Mouse (Mus musculus): ENCODE results near the gene Tead2. TPM values are rescaled to one million over a fixed set of nuclear protein-coding genes. Genes with fewer than 3 reads are reported as not detected.

The Tead2 gene
- polyA plus RNA-seq, 1 experiment from 2014 or later, result 337 TPM

DNA sequence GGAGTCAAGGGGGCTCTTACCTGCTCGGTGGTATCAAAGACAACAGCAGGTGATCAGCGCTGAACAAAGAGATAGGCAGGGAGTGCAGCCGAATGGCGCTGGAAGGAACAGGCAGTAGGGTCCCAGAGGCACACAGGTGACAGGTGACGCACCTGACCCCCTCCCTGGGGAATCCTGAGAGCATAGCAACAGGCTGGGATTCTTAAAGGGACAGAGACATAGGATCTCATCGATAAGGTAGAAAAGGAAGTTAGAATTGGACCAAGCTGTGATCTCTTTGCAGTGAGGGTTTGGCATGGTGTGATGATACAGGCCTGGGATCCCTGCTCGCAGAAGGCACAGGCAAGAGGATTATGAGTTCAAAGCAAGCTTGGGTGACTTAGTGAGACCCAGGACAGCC is 36.1 kb upstream of the Tead2 start, which contains the start of gene Gfy:
TSS of gene Gfy (minus strand) at position 101 of the 400 bp plus-strand sequence.
- Histone ChIP-seq H3K36me3 (replicated peaks) (no peaks in the 10 kb centered on the region), H3K4me3 (no peak within 1 kb of the TSS), H3K27me3 (ENCODE audit: poor library complexity, severe bottlenecking) (peaks cover 100% of the 10 kb centered on the region), H3K9me3 (no peaks in the 10 kb centered on the region), H3K27ac (no peak within 1 kb of the TSS), H3K4me1 (peaks cover 54% of the 10 kb centered on the region)
- 30% methylated on average over 7 of the region's 7 CpGs for WGBS
- DNase-seq (ENCODE audit: extremely low spot score, low spot score), result no peak

DNA sequence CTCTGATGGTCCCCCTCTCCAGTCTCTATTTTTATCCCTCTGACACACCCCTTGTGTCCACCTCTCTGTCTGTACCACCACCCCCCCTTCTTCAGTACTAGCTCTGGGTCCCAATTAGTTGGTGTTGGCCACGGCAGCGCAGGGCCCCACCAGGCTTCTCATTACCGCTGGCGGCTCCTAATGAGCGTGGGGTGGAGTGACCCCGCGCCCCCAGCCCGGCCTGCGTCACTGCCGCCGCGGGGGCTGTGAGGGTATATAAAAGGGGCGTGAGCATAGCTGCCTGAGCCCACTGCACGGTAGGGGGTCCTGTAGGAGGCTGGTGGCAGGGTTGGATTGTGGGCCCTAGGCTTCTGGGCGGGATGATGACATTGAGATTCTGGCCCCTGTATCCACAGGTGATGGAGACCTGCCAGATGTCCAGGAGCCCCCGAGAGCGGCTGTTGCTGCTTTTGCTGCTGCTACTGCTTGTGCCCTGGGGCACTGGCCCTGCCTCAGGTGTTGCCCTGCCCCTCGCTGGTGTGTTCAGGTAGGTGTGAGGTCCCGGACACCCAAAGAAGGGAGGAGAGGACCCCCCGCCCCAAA is 34.6 kb upstream of the Tead2 start, which contains the start of gene Pth2:
TSS of gene Pth2 (plus strand) at position 100 of the 582 bp plus-strand sequence.
- peaks cover 46% of the 10 kb centered on the region for H3K4me1 ChIP-seq
- WGBS, result 19% methylated on average over 20 of the region's 20 CpGs
- no peaks in the 10 kb centered on the region for H3K9me3 ChIP-seq
- H3K4me3 ChIP-seq, result peak within 1 kb of the TSS; percentile 45
- no peaks in the 10 kb centered on the region for H3K36me3 ChIP-seq (replicated peaks)
- peaks cover 100% of the 10 kb centered on the region for H3K27me3 ChIP-seq (ENCODE audit: poor library complexity, severe bottlenecking)
- no peak within 1 kb of the TSS for H3K27ac ChIP-seq
- no peak for DNase-seq (ENCODE audit: extremely low spot score, low spot score)

DNA sequence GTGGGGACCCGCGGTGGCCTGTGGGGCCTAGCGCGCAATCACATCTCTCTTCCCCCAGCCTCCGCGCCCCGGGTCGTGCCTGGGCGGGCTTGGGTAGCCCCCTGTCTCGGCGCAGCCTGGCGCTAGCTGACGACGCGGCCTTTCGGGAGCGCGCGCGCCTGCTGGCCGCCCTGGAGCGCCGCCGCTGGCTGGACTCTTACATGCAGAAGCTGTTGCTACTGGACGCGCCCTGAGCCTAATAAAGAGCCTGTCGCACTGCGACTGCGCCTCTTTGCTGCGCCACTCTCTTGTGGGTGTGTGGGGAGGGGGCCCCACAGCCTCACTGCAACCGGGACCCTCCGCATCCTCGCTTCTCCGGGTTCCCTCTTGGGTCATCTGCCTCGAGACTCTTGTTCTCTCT is 34.0 kb upstream of the Tead2 start:
- no peak overlapping the region for H3K27ac ChIP-seq
- H3K27me3 ChIP-seq (ENCODE audit: poor library complexity, severe bottlenecking), result peaks cover 100% of the 10 kb centered on the region
- H3K36me3 ChIP-seq (replicated peaks), result no peaks in the 10 kb centered on the region
- no peaks in the 10 kb centered on the region for H3K9me3 ChIP-seq
- H3K4me3 ChIP-seq, result peak overlapping the region; percentile 45
- no peak for DNase-seq (ENCODE audit: extremely low spot score, low spot score)
- WGBS, result 3% methylated on average over 35 of the region's 35 CpGs
- peaks cover 46% of the 10 kb centered on the region for H3K4me1 ChIP-seq

GRCm38 (mm10) chr7:45182199-45182601 is 33.4 kb upstream of the Tead2 start:
- WGBS, result 0% methylated on average over 34 of the region's 34 CpGs
- H3K9me3 ChIP-seq, result no peaks in the 10 kb centered on the region
- peak overlapping the region; percentile 45 for H3K4me3 ChIP-seq
- no peaks in the 10 kb centered on the region for H3K36me3 ChIP-seq (replicated peaks)
- peaks cover 100% of the 10 kb centered on the region for H3K27me3 ChIP-seq (ENCODE audit: poor library complexity, severe bottlenecking)
- DNase-seq (ENCODE audit: extremely low spot score, low spot score), result peak; percentile 84
- H3K27ac ChIP-seq, result no peak overlapping the region
- H3K4me1 ChIP-seq, result peaks cover 42% of the 10 kb centered on the region

GRCm38 (mm10) chr7:45182606-45183005 is 32.9 kb upstream of the Tead2 start:
- no peak overlapping the region for H3K27ac ChIP-seq
- DNase-seq (ENCODE audit: extremely low spot score, low spot score), result no peak
- H3K27me3 ChIP-seq (ENCODE audit: poor library complexity, severe bottlenecking), result peaks cover 100% of the 10 kb centered on the region
- H3K9me3 ChIP-seq, result no peaks in the 10 kb centered on the region
- peak overlapping the region; percentile 45 for H3K4me3 ChIP-seq
- no peaks in the 10 kb centered on the region for H3K36me3 ChIP-seq (replicated peaks)
- peaks cover 42% of the 10 kb centered on the region for H3K4me1 ChIP-seq
- WGBS, result 17% methylated on average over 11 of the region's 11 CpGs

DNA sequence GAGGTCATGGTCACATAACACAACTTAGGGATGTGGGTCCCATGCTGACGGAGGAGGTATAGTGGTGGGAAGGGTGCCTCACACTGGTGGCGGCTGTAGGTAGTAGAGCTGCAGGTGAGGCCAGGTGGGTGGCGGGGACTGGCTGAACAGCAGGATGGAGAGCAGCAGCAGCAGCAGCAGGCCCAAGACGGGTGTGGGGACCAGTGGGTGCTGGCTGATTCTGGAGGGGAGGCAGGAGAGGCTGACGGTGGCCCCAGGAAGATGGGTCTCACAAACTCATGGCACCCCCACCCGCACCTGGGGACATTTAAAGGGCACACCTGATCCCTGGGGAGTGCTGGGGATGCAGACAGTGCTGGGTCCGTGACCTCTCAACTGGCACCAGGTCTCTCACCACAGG is 31.9 kb upstream of the Tead2 start:
- Histone ChIP-seq H3K9me3 (no peaks in the 10 kb centered on the region), H3K4me1 (peaks cover 42% of the 10 kb centered on the region)
- 67% methylated on average over 7 of the region's 7 CpGs for WGBS

GRCm38 (mm10) chr7:45185921-45186320 is 29.6 kb upstream of the Tead2 start:
- H3K9me3 ChIP-seq, result no peaks in the 10 kb centered on the region
- 67% methylated on average over 7 of the region's 7 CpGs for WGBS
- no peak for DNase-seq (ENCODE audit: extremely low spot score, low spot score)
- peaks cover 100% of the 10 kb centered on the region for H3K27me3 ChIP-seq (ENCODE audit: poor library complexity, severe bottlenecking)
- H3K4me3 ChIP-seq, result no peak overlapping the region
- H3K27ac ChIP-seq, result no peak overlapping the region
- H3K36me3 ChIP-seq (replicated peaks), result no peaks in the 10 kb centered on the region
- H3K4me1 ChIP-seq, result peaks cover 36% of the 10 kb centered on the region

More for the DNA sequence above, 31.9 kb upstream of the Tead2 start:
- Histone ChIP-seq H3K27me3 (ENCODE audit: poor library complexity, severe bottlenecking) (peaks cover 100% of the 10 kb centered on the region), H3K4me3 (no peak overlapping the region), H3K27ac (no peak overlapping the region), H3K36me3 (replicated peaks) (no peaks in the 10 kb centered on the region)
- no peak for DNase-seq (ENCODE audit: extremely low spot score, low spot score)

DNA sequence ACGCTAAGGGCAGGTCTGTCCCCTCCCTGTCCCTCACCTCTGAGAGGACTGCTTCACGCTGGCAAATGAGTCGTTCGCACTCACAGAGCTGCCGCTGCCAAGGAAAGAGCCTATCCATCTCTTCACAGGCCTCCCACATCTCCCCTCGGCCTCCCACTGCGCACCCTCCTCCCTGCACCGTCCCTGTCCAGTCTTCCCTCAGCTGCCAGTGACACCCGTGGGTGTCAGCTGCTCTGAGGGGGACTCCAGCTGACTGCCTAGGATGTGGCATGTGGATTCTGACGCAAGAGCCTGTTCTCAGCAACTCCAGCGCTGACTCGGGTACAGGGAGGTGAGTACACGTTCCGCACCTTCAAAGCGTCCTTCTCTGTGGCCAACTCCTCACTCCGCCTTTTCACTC is 26.0 kb upstream of the Tead2 start:
- Histone ChIP-seq H3K27me3 (ENCODE audit: poor library complexity, severe bottlenecking) (peaks cover 89% of the 10 kb centered on the region), H3K4me3 (no peak overlapping the region), H3K9me3 (no peaks in the 10 kb centered on the region), H3K36me3 (replicated peaks) (no peaks in the 10 kb centered on the region), H3K27ac (no peak overlapping the region), H3K4me1 (peaks cover 42% of the 10 kb centered on the region)
- 64% methylated on average over 16 of the region's 16 CpGs for WGBS
- no peak for DNase-seq (ENCODE audit: extremely low spot score, low spot score)

DNA sequence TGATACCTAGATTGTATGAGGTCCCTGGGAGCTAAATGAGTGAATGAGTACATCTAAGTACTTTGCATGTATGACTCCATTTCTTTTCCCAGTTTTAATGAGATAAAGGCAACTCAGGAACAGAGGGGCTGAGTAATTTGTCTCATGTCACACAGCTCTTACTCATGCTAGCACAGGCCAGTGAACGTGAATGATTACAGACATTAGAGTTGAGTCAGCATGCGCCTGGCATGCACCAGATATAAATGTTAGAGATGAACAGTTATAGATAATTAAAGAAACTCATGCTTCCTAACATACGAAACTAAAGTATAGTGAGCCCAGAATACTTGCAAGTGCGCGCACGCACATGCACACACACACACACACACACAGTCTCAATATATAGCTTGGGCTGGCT is 25.4 kb upstream of the Tead2 start:
- Histone ChIP-seq H3K4me1 (peaks cover 44% of the 10 kb centered on the region), H3K27ac (no peak overlapping the region), H3K4me3 (no peak overlapping the region), H3K36me3 (replicated peaks) (no peaks in the 10 kb centered on the region), H3K9me3 (no peaks in the 10 kb centered on the region), H3K27me3 (ENCODE audit: poor library complexity, severe bottlenecking) (peaks cover 83% of the 10 kb centered on the region)
- WGBS, result 92% methylated on average over 6 of the region's 6 CpGs
- no peak for DNase-seq (ENCODE audit: extremely low spot score, low spot score)

- Histone ChIP-seq H3K4me3 (no peak overlapping the region), H3K27ac (no peak overlapping the region), H3K4me1 (peaks cover 43% of the 10 kb centered on the region), H3K36me3 (replicated peaks) (no peaks in the 10 kb centered on the region), H3K9me3 (no peaks in the 10 kb centered on the region), H3K27me3 (ENCODE audit: poor library complexity, severe bottlenecking) (peaks cover 78% of the 10 kb centered on the region)
- 84% methylated on average over 2 of the region's 2 CpGs for whole genome bisulfite sequencing
- no peak for DNase-seq (ENCODE audit: extremely low spot score, low spot score)
These were observed 24.4 kb upstream of the Tead2 start for GRCm38 (mm10) chr7:45191161-45191560.

DNA sequence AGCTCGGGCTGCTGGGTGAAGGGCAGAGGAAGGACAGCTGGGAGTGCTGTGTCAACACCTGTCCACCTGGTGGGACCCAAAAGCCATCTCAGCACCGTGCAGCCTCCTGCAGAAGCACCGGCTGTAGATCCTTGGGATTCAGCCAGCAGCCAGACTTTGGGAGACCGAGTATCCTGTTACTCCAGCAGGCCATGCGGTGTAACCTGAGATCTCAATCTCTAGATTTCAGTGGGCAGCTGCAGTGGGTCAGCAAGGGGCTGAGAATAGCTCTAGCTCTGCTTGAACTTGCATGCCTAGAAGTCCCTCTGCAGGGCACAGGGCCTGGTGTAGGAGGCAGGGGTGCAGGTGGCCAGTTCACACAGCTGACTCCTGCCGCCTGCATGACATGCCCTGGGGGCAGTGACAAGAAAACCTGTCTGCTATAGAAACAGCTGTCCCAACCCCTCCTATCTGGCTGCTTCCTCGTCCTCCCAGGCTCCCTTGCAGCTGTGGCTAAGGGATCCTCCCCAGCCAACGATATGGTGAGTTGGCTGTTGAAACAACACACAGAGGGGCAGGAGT is 23.7 kb upstream of the Tead2 start:
- DNase-seq (ENCODE audit: extremely low spot score, low spot score), result no peak
- Histone ChIP-seq H3K27ac (peak overlapping the region; percentile 40), H3K4me3 (no peak overlapping the region), H3K9me3 (no peaks in the 10 kb centered on the region), H3K36me3 (replicated peaks) (no peaks in the 10 kb centered on the region), H3K27me3 (ENCODE audit: poor library complexity, severe bottlenecking) (peaks cover 77% of the 10 kb centered on the region), H3K4me1 (peaks cover 38% of the 10 kb centered on the region)
- 30% methylated on average over 8 of the region's 8 CpGs for WGBS

DNA sequence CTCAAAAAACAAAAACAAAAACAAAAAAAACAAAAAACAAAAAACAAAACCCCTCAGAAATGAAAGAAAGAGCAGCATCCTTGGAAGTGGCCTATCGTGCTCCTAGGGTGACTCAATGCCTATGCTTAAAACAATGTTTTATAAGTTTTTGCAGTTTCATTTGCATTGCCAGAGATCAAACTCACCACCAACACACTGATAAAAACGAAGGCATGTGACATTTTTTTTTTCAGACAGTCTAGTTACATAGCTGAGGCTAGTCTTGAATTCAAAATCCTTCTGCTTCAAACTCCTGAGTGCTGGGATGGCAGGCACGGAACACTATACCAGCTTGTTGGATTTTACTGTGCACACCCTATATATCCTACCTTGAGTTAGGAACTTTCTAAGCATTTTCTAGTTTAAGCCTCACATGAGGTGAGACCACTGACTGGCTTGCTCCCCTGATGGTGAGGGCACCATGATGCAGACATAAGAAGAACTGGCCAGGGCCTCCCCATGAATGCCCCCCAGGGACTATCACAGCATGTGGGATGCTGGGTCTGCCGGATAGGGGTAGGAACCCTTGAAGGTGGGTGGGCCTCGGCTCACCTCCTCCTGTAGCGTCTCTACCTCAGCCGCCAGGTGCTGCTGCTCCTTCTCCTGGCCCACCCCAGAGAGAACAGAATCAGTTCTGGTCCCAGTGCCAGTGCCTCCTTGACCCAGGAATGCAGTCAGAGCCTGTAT is 22.8 kb upstream of the Tead2 start:
- peaks cover 77% of the 10 kb centered on the region for H3K27me3 ChIP-seq (ENCODE audit: poor library complexity, severe bottlenecking)
- H3K27ac ChIP-seq, result no peak overlapping the region
- no peak overlapping the region for H3K4me3 ChIP-seq
- peaks cover 38% of the 10 kb centered on the region for H3K4me1 ChIP-seq
- WGBS, result 88% methylated on average over 7 of the region's 7 CpGs
- DNase-seq (ENCODE audit: extremely low spot score, low spot score), result no peak
- H3K36me3 ChIP-seq (replicated peaks), result no peaks in the 10 kb centered on the region
- no peaks in the 10 kb centered on the region for H3K9me3 ChIP-seq

DNA sequence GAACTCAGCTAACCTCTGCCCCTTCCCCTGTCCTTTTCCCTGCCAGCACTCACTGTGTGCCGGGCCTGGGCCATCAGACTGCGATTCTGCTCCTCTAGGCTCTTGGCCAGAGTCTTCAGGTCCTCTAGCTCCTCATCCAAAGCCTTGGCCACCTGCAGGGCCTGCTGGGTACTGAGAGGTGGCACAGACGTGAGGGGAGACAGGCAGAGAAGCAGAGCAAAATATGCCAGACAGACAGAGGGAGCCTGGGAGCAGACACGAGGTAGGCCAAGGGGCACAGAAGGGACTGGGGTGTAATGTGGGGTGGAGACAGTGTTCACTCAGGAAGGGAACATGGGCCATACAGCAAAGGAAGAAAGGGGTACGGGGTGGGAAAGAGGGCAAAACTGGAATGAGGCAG is 22.1 kb upstream of the Tead2 start:
- WGBS, result 60% methylated on average over 5 of the region's 5 CpGs
- no peak overlapping the region for H3K4me3 ChIP-seq
- no peaks in the 10 kb centered on the region for H3K9me3 ChIP-seq
- H3K36me3 ChIP-seq (replicated peaks), result no peaks in the 10 kb centered on the region
- no peak overlapping the region for H3K27ac ChIP-seq
- DNase-seq (ENCODE audit: extremely low spot score, low spot score), result no peak
- H3K4me1 ChIP-seq, result peaks cover 41% of the 10 kb centered on the region
- H3K27me3 ChIP-seq (ENCODE audit: poor library complexity, severe bottlenecking), result peaks cover 71% of the 10 kb centered on the region
